Mouse (Mus musculus) embryonic facial prominence, embryonic 13.5 days (tissue): ENCODE measurements around the gene Ank2. TPM values are rescaled to one million over a fixed set of nuclear protein-coding genes. Genes with fewer than 3 reads are reported as not detected.

Experiments used
- ATAC-seq: fragments of 200-750 bp; cut with Nextera tagmentation; 2 replicates; pipeline ENCODE4 v1.8.0; 2017; ENCODE audit warnings: low read depth; ENCODE audit not compliant: insufficient number of reproducible peaks, insufficient read depth, low FRiP score, low TSS enrichment
- H3K27ac ChIP-seq: fragments of 300-500 bp; sonication (generic); 2 replicates; pipeline ENCODE4 v1.5.1; 2015; ENCODE audit warnings: moderate library complexity, mild to moderate bottlenecking, inconsistent platforms
- H3K27me3 ChIP-seq: fragments of 300-500 bp; sonication (generic); 2 replicates; pipeline ENCODE4 v1.6.1; 2015; ENCODE audit warnings: mild to moderate bottlenecking, inconsistent platforms
- H3K36me3 ChIP-seq: fragments of 300-500 bp; sonication (generic); 2 replicates; pipeline ENCODE4 v1.6.1; 2015; ENCODE audit warnings: mild to moderate bottlenecking, inconsistent platforms
- H3K4me1 ChIP-seq: fragments of 300-500 bp; sonication (generic); 2 replicates; pipeline ENCODE4 v1.6.1; 2015; ENCODE audit warnings: inconsistent platforms
- H3K4me2 ChIP-seq: fragments of 300-500 bp; sonication (generic); 2 replicates; pipeline ENCODE4 v1.6.1; 2015; ENCODE audit warnings: moderate library complexity, mild to moderate bottlenecking, inconsistent platforms
- H3K4me3 ChIP-seq: fragments of 300-500 bp; sonication (generic); 2 replicates; pipeline ENCODE4 v1.5.1; 2015; ENCODE audit warnings: mild to moderate bottlenecking, inconsistent platforms
- H3K9ac ChIP-seq: fragments of 300-500 bp; sonication (generic); 2 replicates; pipeline ENCODE4 v1.6.1; 2015; ENCODE audit warnings: mild to moderate bottlenecking, inconsistent platforms
- H3K9me3 ChIP-seq: fragments of 300-500 bp; sonication (generic); 2 replicates; pipeline ENCODE4 v1.6.1; 2016; ENCODE audit warnings: inconsistent platforms
- WGBS: fragments of 180-500 bp; shearing (Covaris S2); methylation state at CpG from one replicate; pipeline ENCODE4 v1.1.7; 2015; ENCODE audit warnings: mixed read lengths; 5-methylcytosine and 5-hydroxymethylcytosine counted together
- polyA plus RNA-seq: library from polyadenylated mRNA; unstranded; fragments of >200 nt; fragmentation: Nextera tagmentation; extraction: Ambion mirVana; gene quantifications from 2 replicates; pipeline ENCODE4 v1.2.1, GENCODE M21; 2015

The Ank2 gene
- polyA plus RNA-seq, 1 experiment from 2014 or later = 33.4 TPM

- no peaks in the 10 kb centered on the region for H3K9me3 ChIP-seq
- H3K4me2 ChIP-seq = no peak overlapping the region
- ATAC-seq = no peak
- no peaks in the 10 kb centered on the region for H3K27me3 ChIP-seq
- no peak overlapping the region for H3K4me3 ChIP-seq
- no peak overlapping the region for H3K27ac ChIP-seq
- H3K36me3 ChIP-seq = no peaks in the 10 kb centered on the region
- WGBS = 80% methylated on average over 6 of the region's 6 CpGs
- H3K9ac ChIP-seq = no peak overlapping the region
- no peaks in the 10 kb centered on the region for H3K4me1 ChIP-seq
Observed at GRCm38 (mm10) chr3:127474115-127474514, 25.0 kb downstream of the Ank2 start.

- 62% methylated on average over 4 of the region's 4 CpGs for WGBS
- H3K36me3 ChIP-seq = no peaks in the 10 kb centered on the region
- H3K9ac ChIP-seq = no peak overlapping the region
- H3K27ac ChIP-seq = no peak overlapping the region
- H3K4me2 ChIP-seq = no peak overlapping the region
- H3K27me3 ChIP-seq = no peaks in the 10 kb centered on the region
- no peak for ATAC-seq
- no peaks in the 10 kb centered on the region for H3K4me1 ChIP-seq
- no peak overlapping the region for H3K4me3 ChIP-seq
- H3K9me3 ChIP-seq = no peaks in the 10 kb centered on the region
Observed at GRCm38 (mm10) chr3:127469164-127469752, 29.9 kb downstream of the Ank2 start.

GRCm38 (mm10) chr3:127468569-127468968 is 30.6 kb downstream of the Ank2 start:
- Histone ChIP-seq H3K4me2 (no peak overlapping the region), H3K4me1 (no peaks in the 10 kb centered on the region), H3K9ac (no peak overlapping the region), H3K36me3 (no peaks in the 10 kb centered on the region), H3K9me3 (no peaks in the 10 kb centered on the region), H3K4me3 (no peak overlapping the region), H3K27me3 (peaks cover 3% of the 10 kb centered on the region; the same call in 1 of the 2 replicates), H3K27ac (no peak overlapping the region)
- WGBS = 92% methylated on average over 8 of the region's 8 CpGs
- no peak for ATAC-seq

DNA sequence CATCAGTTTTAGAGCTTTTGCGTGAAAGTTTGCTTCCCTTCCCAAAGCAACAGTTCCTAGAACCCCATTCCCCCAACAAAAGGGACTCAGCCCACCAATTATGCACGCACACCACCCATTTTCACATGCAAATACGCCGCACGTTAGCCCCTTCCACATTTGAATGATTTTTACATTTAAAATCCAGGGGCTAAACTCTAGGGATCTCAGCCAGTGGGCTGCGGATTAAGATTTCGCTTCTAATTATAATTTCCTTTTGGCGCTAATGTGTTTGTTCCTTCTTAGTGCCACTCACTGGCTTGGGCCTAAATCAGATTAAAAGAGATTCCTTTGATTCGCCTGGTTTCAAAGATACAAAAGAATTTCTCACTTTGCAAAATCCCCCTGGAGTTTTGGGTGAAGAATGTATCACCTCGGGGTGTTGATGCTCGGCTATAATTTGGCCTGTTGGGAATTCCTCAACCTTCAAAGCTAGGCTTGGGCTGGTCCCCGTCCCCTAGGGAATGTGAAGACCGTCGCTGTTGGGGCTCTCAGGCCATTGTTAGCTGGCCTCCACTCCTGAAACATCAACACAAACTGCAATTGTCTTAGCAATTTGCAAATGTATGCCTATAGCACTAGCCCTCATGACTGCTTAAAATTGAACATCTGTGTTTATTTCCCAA is 35.2 kb downstream of the Ank2 start:
- H3K9ac ChIP-seq = no peak overlapping the region
- H3K9me3 ChIP-seq = no peaks in the 10 kb centered on the region
- H3K4me2 ChIP-seq = no peak overlapping the region
- H3K4me1 ChIP-seq = peaks cover 4% of the 10 kb centered on the region; the same call in 1 of the 2 replicates
- ATAC-seq = no peak
- no peaks in the 10 kb centered on the region for H3K36me3 ChIP-seq
- 23% methylated on average over 14 of the region's 14 CpGs for WGBS
- peaks cover 11% of the 10 kb centered on the region for H3K27me3 ChIP-seq
- H3K4me3 ChIP-seq = no peak overlapping the region
- H3K27ac ChIP-seq = no peak overlapping the region

- 28% methylated on average over 9 of the region's 9 CpGs for WGBS
- peaks cover 11% of the 10 kb centered on the region for H3K27me3 ChIP-seq
- H3K36me3 ChIP-seq = no peaks in the 10 kb centered on the region
- no peak for ATAC-seq
- H3K4me1 ChIP-seq = peaks cover 4% of the 10 kb centered on the region; the same call in 1 of the 2 replicates
- no peak overlapping the region for H3K4me3 ChIP-seq
- H3K9me3 ChIP-seq = no peaks in the 10 kb centered on the region
- H3K27ac ChIP-seq = no peak overlapping the region
- H3K9ac ChIP-seq = no peak overlapping the region
- no peak overlapping the region for H3K4me2 ChIP-seq
Observed at GRCm38 (mm10) chr3:127463165-127463564, 36.0 kb downstream of the Ank2 start.

- Histone ChIP-seq H3K27ac (no peak overlapping the region), H3K4me3 (no peak overlapping the region), H3K4me1 (peaks cover 4% of the 10 kb centered on the region; the same call in 1 of the 2 replicates), H3K9ac (no peak overlapping the region), H3K9me3 (no peaks in the 10 kb centered on the region), H3K27me3 (peaks cover 11% of the 10 kb centered on the region), H3K36me3 (no peaks in the 10 kb centered on the region), H3K4me2 (no peak overlapping the region)
- no peak for ATAC-seq
- WGBS = 62% methylated on average over 6 of the region's 6 CpGs
Observed at GRCm38 (mm10) chr3:127462413-127462812, 36.7 kb downstream of the Ank2 start.

- Histone ChIP-seq H3K36me3 (no peaks in the 10 kb centered on the region), H3K9ac (no peak overlapping the region), H3K4me1 (peaks cover 4% of the 10 kb centered on the region; the same call in 1 of the 2 replicates), H3K27me3 (peaks cover 11% of the 10 kb centered on the region), H3K27ac (no peak overlapping the region), H3K4me3 (no peak overlapping the region), H3K9me3 (no peaks in the 10 kb centered on the region), H3K4me2 (no peak overlapping the region)
- WGBS = 62% methylated on average over 11 of the region's 11 CpGs
- ATAC-seq = no peak
Observed at GRCm38 (mm10) chr3:127460891-127461437, 38.2 kb downstream of the Ank2 start.

GRCm38 (mm10) chr3:127459858-127460257 is 39.3 kb downstream of the Ank2 start:
- no peak overlapping the region for H3K4me3 ChIP-seq
- ATAC-seq = no peak
- H3K27me3 ChIP-seq = peaks cover 11% of the 10 kb centered on the region
- H3K4me1 ChIP-seq = peaks cover 4% of the 10 kb centered on the region; the same call in 1 of the 2 replicates
- H3K9me3 ChIP-seq = no peaks in the 10 kb centered on the region
- WGBS = 36% methylated on average over 3 of the region's 3 CpGs
- H3K4me2 ChIP-seq = no peak overlapping the region
- H3K27ac ChIP-seq = no peak overlapping the region
- no peaks in the 10 kb centered on the region for H3K36me3 ChIP-seq
- no peak overlapping the region for H3K9ac ChIP-seq

GRCm38 (mm10) chr3:127458925-127459324 is 40.2 kb downstream of the Ank2 start:
- 30% methylated on average over 11 of the region's 11 CpGs for WGBS
- Histone ChIP-seq H3K4me3 (no peak overlapping the region), H3K27ac (no peak overlapping the region), H3K27me3 (peaks cover 9% of the 10 kb centered on the region), H3K9me3 (no peaks in the 10 kb centered on the region), H3K4me2 (no peak overlapping the region), H3K4me1 (peaks cover 4% of the 10 kb centered on the region; the same call in 1 of the 2 replicates), H3K9ac (no peak overlapping the region), H3K36me3 (no peaks in the 10 kb centered on the region)
- ATAC-seq = no peak

DNA sequence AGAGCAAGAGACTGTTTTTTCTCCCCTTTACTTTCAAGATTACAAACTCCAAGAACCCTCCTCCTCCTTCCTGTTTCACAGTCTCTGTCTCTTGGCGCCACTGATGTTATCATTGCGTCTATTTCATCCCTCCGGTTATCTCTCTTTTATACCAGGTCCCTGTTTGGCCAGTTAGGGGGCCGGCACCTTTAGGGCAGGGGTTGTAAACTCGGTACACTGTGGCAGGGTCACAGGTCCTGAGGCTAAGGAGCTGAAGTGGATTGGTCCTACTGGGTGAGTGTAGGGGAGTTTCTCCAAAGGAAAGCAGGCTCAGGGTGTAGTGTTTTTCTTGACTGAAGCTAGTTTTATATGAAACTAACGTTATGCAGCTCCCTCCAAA is 40.7 kb downstream of the Ank2 start:
- ATAC-seq = no peak
- H3K27ac ChIP-seq = no peak overlapping the region; the same call in 1 of the 2 replicates
- H3K27me3 ChIP-seq = peaks cover 9% of the 10 kb centered on the region
- peaks cover 4% of the 10 kb centered on the region; the same call in 1 of the 2 replicates for H3K4me1 ChIP-seq
- H3K4me2 ChIP-seq = no peak overlapping the region; the same call in 1 of the 2 replicates
- H3K9me3 ChIP-seq = no peaks in the 10 kb centered on the region
- H3K9ac ChIP-seq = no peak overlapping the region
- no peaks in the 10 kb centered on the region for H3K36me3 ChIP-seq
- no peak overlapping the region for H3K4me3 ChIP-seq
- WGBS = 23% methylated on average over 6 of the region's 6 CpGs

DNA sequence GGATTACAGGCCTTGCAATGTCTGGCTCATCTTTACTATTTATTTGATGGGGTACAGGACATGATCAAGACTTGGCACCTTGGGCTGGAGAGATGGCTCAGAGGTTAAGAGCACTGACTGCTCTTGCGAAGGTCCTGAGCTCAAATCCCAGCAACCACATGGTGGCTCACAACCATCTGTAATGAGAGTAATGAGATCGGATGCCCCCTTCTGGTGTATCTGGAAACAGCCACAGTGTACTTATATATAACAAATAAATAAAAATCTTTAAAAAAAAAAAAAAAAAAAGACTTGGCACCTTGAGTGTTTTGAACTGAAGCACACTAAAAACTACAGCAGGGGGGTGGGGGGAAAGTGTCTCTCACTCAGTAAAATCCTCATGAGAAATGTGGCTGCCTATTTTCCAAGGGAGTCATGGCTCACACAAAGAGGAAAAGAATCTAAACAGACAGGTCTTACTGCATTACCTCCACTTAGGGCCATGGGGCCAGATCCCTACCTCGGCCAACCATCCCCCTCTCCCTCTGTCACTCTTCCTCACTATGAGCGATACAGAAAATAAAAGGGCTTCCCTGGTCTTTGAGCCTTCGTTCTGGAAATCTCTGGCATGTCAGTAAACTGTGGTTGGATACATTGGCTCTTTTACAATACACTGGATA is 41.3 kb downstream of the Ank2 start:
- Histone ChIP-seq H3K9ac (no peak overlapping the region), H3K27me3 (peaks cover 9% of the 10 kb centered on the region), H3K36me3 (no peaks in the 10 kb centered on the region), H3K4me3 (no peak overlapping the region), H3K9me3 (no peaks in the 10 kb centered on the region), H3K4me2 (no peak overlapping the region; the same call in 1 of the 2 replicates), H3K4me1 (peaks cover 4% of the 10 kb centered on the region; the same call in 1 of the 2 replicates), H3K27ac (no peak overlapping the region; the same call in 1 of the 2 replicates)
- ATAC-seq = peak; percentile 52; the same call in 1 of the 2 replicates
- WGBS = 40% methylated on average over 5 of the region's 5 CpGs
